Mouse (Mus musculus) R1 (cell line): ENCODE results near the gene Arhgap27.
A peak's percentile ranks its signal among the peaks of the same experiment; 100 is the strongest.

Experiments used
- DNase-seq: peaks from one replicate; pipeline ENCODE4 v3.0.0-alpha.2; 2018; ENCODE audit warnings: low read depth, low spot score

Arhgap27 gene

DNA sequence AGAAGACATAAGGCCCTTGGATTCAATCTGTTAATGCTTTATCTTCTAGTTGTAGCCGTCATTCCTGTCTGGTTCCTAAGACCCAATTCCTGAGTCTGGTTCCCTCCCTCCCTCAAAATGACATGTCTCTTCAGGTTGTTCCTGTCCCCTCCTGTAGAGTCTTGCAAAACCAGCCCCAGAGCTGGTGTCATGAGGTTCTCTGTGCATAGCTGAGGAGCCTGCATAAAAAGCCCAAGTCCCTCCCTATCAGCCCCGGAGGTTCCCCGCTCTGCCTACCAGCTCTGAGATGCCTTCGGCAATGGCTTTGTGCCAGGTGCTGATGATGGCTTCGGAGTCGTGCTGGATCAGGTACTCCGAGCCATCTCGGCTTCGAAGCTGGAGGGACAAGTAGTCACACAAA, 28.6 kb downstream of the Arhgap27 start:
- no peak for DNase-seq

GRCm38 (mm10) chr11:103333719-103334398, 29.6 kb downstream of the Arhgap27 start:
- DNase-seq = peak; percentile 85

- peak; percentile 62 for DNase-seq
Observed at GRCm38 (mm10) chr11:103332890-103333651, 30.4 kb downstream of the Arhgap27 start.

- peak; percentile 96 for DNase-seq
Observed at GRCm38 (mm10) chr11:103332186-103332889, 31.2 kb downstream of the Arhgap27 start.

DNA sequence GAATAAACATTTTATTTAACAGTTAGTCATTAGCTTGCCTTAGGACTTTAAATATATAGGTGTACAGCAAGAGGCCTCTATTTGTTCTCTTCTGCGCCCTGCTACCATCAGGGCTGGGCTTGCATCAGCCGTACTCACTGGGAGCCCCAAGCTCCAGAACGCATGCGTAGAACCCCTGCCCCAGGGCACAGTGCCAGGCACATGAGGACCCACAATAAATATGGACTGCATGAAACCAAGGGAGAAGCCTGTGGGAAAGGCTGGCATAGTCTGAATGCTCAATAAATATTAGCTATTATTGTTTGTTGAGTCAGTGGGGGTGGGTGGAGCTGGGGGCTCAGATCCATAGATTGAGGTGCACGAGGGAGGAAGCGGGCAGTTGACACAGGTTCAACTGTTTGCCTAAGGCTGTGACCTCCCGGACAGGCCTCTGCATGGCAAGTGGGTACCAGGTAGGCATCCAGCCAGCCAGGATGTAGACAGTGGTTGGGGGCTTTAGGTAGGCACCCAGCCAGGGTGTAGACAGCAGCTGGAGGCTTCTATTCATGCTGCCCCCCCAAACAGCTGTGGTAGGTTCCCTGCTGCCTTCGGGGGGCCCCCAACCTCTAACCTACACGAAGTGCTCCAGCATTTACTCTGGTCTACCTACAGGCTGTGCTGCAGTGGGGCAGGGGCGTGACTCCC, 31.8 kb downstream of the Arhgap27 start:
- no peak for DNase-seq

DNA sequence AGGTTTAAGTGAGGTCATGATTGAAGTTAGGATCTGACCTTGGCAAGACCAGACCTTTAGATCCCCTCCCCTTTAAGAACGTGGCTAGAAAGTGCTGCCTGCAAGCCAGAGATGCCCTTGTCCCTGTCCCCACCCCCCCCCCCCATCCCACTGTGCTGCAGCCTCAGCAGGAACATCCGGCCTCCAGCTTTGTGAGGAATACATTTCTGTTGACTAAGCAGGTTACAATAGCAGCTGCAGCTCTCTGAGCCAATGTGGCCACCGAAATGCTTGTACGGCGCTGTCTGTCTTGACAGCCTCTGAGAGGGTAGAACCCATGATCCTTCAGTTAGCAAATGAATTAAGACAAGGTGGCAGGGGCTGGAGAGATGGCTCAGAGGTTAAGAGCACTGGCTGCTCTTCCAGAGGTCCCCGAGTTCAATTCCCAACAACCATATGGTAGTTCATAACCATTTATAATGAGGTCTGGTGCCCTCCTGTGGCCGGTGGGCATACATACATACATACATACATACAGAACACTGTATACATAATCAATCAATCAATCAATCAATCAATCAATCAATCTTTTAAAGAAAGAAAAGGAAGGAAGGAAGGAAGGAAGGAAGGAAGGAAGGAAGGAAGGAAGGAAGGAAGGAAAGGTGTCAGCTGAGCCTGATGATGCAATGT, 32.7 kb downstream of the Arhgap27 start:
- DNase-seq = peak; percentile 86

- peak; percentile 83 for DNase-seq
Observed at GRCm38 (mm10) chr11:103326950-103327349, 36.5 kb downstream of the Arhgap27 start.

DNA sequence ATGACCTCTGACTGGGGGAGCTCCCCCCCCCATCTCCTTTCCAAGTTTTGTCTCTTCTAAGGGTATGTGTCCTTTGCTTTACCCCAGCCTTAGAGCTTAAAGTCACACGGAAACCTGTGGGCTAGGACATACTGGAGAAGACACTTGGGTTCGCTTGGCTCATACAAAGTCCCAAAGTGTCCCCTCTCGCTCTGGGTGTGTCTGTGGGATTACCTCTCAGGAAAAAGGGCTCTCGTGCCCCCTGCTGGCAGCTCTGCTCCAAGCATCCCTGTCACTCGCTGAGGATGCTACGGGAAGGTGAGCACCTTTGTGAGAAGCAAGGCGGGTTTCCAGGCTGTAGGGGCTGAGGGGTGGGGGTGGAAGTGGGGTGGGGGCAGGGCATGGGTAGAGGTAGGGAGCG, 38.3 kb downstream of the Arhgap27 start:
- peak; percentile 81 for DNase-seq

GRCm38 (mm10) chr11:103324723-103325122, 38.8 kb downstream of the Arhgap27 start:
- DNase-seq = no peak

DNA sequence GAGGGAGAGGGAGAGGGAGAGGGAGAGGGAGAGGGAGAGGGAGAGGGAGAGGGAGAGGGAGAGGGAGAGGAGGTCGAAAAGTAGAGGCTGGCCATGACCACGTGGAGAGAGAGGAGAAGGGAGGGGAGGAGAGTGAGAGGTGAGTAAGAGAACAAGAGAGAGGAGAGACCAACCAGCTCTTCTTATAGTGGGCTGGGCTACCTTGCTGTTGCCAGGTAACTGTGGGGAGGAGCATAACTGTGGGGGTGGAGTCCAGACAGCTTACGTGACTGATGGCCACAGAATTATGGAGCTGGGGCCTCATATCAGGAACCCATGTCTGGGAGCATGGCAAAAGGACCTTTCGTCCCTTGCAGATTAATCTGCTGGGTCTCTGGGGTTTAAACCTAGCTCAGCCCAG, 40.7 kb downstream of the Arhgap27 start:
- peak; percentile 62 for DNase-seq

DNA sequence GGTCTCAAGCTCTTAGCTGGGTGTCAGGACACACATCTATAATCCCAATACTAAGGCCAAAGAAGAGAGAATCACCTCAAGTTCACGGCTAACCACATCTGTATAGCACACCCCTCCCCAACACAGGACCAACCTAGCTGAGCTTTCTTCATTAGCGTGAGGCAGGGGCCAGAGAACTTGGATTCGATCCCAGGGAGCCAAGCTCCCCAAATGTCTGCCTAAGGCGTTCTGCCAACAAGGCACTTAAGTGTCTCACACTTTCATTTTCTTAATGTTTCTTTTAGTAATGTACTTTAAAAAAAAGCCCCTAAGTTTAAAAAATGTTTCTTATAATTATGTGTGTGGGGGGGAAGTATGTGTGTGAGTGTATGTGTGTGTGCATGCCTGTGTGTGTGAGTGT, 42.8 kb downstream of the Arhgap27 start:
- no peak for DNase-seq

GRCm38 (mm10) chr11:103320196-103320595, 43.3 kb downstream of the Arhgap27 start:
- no peak for DNase-seq

GRCm38 (mm10) chr11:103318042-103318441, 45.5 kb downstream of the Arhgap27 start:
- no peak for DNase-seq

DNA sequence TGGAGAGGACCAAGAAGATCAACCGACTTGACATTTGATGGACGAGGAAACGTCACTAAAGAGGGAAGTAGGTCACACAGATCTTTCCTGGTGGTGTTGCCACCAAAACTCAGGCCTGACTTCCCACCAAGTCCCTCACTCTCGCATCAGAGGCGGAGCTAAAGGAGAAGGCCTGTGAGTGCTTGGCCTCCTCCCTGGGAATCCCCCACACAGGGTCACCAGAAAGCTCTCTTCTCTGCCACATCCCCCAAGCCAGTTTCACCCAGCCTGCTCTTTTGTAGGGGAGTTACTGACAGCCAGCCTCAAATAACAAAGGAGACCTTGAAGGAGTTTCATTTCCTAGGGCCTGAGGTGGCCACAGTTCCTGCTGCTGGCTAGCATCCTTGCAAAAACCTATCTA, 48.1 kb downstream of the Arhgap27 start:
- DNase-seq = no peak

DNA sequence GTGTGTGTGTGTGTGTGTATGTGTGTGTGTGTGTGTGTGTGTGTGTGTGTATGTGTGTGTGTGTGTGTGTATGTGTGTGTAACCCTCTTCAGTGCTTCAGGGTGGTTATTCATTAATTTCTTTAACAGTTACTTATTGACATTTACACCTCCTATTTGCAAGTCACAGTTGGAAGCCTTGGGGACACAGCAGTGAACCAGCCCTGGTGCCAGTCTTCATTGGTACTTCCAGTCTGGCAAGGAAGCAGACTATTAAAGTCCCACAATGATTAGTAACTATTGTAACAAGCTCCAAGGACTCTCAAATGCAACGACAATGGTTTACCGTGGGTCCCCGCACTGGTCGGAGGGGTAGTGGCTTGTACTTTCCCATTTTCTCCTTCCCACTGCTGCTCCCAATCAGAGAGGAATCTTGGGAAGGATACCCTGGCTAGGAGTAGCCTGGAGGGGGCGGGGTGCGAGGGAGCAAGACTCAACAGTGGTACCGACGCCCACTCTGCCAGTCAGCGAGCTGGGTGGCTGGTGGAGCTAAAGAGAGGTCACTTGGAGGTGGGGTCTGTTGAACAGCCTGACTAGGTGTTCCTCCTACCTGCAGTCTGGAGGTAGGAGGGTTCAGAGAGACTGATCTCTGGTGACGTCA, 48.6 kb downstream of the Arhgap27 start:
- DNase-seq = no peak

- no peak for DNase-seq
Observed at GRCm38 (mm10) chr11:103313542-103313941, 50.0 kb downstream of the Arhgap27 start.

DNA sequence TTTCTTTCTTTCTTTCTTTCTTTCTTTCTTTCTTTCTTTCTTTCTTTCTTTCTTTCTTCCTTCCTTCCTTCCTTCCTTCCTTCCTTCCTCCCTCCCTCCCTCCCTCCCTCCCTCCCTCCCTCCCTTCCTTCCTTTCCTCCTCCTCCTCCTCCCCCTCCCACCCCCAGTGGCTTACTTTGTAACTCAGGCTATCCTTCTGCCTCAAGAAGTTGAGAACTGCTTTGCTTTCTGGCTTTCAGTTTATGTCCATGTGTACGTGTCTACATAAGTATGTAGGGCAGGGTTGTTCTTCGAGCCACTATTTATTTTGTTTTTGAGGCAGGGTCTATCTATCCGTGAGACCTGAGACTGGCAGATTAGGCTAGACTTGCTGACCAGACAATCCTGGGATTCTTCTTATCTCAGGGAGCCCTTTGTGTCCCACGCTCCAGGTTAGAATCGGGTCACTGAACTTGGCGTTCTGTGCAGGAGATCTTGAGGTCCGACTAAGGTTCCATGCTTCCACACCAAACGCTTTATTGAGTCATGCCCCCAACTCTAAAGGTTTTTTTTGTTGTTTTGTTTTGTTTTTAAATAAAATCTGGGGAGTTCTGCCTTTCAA, 50.7 kb downstream of the Arhgap27 start:
- DNase-seq = no peak

DNA sequence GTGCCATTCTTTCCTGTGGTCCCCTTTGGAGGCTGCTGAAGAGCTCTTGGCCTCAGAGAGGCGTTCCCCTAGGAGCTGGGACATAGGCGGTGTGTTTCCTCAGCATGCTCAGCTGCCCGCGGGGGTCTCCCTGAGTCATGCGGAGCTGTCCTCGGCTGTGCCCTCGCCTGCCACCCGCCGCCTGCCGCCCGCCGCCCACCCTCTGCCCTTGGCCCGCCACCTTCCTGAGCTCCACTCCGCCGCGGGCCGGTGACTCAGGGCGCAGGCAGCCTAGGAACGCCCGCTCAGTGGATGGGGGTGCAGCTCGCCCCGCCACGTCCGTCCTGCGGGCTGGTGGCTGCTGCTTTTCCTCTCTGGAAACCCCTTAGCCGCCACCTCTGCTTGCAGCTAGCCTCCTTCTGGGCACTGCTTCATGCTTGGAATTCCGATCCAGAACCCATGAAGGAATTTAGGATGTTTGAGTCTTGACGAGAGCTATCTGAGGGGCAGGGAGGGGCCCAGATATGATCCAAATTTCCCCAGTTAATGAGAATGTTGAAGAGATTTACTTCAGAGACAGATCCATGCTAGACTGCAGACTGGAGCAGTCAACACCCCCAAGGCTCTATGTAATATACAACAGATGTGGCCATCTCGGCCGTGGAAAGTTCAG, 51.4 kb downstream of the Arhgap27 start:
- DNase-seq = no peak

DNA sequence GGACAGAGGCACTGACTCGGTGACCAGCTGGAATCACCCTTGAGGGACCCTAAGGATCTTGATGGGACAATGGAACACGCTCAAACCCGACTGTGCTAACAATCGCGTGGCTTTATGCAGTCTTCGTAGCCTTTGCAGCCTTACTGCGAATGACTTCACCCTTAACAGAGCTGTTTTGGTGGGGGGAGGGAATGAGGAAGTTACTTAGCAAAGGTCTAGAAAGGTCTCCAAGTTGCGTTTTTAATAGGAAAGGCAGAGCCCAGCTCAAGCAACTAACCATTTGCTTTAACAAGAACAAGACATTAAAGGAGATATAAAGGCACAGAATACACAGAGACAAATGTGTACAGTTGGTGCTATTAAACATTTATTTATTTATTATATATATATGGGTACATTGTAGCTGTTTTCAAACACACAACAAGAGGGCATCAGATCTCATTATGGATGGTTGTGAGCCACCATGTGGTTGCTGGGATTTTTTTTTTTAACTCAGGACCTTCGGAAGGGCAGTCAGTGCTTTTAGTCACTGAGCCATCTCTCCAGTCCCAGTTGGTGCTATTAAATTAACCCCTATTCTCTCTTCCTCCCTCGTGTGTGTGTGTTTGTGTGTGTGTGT, 53.4 kb downstream of the Arhgap27 start:
- no peak for DNase-seq

DNA sequence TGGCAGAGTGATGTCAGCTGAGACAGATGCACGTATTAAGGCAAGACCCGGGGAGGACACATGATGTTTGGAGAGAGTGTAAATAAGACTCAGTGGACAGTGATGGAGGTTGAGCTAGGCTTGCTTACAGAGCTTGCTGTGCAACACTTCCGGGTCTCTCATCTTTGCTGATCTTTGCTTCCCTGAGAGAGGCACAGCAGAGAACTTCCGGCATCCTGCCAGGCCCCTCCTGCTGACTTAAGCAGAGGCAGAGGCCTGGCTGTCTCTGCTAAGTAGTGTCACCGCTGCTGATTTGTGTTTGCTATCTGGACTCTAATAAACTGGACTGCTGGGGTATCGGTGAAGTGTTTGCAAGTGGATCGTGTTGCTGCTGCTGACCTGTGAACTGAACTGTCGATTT, 55.6 kb downstream of the Arhgap27 start:
- peak; percentile 37 for DNase-seq
